Mouse (Mus musculus) myocyte (in vitro differentiated cells): ENCODE results near the gene Amacr. TPM values are rescaled to one million over a fixed set of nuclear protein-coding genes. Genes with fewer than 3 reads are reported as not detected.

Experiments
- H3K27me3 ChIP-seq: one replicate; pipeline ENCODE4 v1.6.1; 2011; ENCODE audit not compliant: control insufficient read depth, insufficient read depth, insufficient read length
- H3K36me3 ChIP-seq: one replicate; pipeline ENCODE4 v1.6.1; 2011; ENCODE audit not compliant: control insufficient read depth, insufficient read depth
- H3K4me2 ChIP-seq: one replicate; pipeline ENCODE4 v1.6.1; 2011; ENCODE audit warnings: low read depth, control low read depth
- H3K4me3 ChIP-seq: one replicate; pipeline ENCODE4 v1.5.1; 2011; ENCODE audit warnings: mild to moderate bottlenecking, control low read depth, moderate library complexity
- H3K79me2 ChIP-seq: one replicate; pipeline ENCODE4 v1.6.1; 2011; ENCODE audit not compliant: control insufficient read depth, insufficient read depth
- H3ac ChIP-seq: one replicate; pipeline ENCODE4 v1.6.1; 2011; ENCODE audit not compliant: control insufficient read depth, insufficient read length
- E2F4 ChIP-seq: IDR thresholded peaks from one replicate; pipeline ENCODE4 v1.6.1; 2011; ENCODE audit warnings: mild to moderate bottlenecking, control low read depth, moderate library complexity; ENCODE audit not compliant: insufficient read depth
- MAX ChIP-seq: IDR thresholded peaks from one replicate; pipeline ENCODE4 v1.6.1; 2011; ENCODE audit warnings: low read depth, mild to moderate bottlenecking, control low read depth
- REST ChIP-seq: IDR thresholded peaks from one replicate; pipeline ENCODE4 v1.6.1; 2011; ENCODE audit warnings: mild to moderate bottlenecking, control low read depth, moderate library complexity; ENCODE audit not compliant: insufficient read depth, insufficient read length
- polyA plus RNA-seq: library from polyadenylated mRNA; unstranded; fragments of >200 nt; fragmentation: generic; extraction: Trizol; gene quantifications from one replicate; pipeline ENCODE4 v1.2.1, GENCODE M21; 2012; ENCODE audit warnings: missing spikeins

The Amacr gene
- polyA plus RNA-seq, 1 experiment, result 61.7 TPM

DNA sequence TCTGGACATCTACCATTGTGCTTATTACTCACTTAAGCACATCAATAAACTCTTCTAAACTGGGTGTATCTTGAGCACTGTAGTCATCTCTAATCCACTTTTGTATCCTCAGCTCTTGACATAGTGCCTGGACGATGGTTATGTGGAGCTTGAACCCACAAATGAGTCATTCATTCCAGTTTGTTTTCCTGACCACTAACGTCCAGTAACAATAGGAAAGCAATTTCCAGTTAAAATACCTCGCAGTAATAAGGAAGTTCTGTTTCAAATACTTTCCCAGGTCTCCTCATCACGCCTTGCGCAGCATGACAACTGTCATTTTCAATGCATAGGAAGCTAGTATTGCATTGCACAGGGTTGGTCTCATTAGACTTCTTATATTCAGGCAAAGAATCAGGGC lies 61.3 kb downstream of the Amacr start:
- Histone ChIP-seq H3K79me2 (no peaks in the 10 kb centered on the region), H3K36me3 (no peaks in the 10 kb centered on the region), H3K27me3 (peaks cover 2% of the 10 kb centered on the region), H3ac (no peak overlapping the region), H3K4me2 (peak overlapping the region; percentile 1), H3K4me3 (no peak overlapping the region)
- TF ChIP-seq E2F4, result no peak
- no peak for TF ChIP-seq MAX
- TF ChIP-seq REST, result no peak

Other genes starting within 250 kb of the Amacr start
- gene C1qtnf3, start 29.4 kb upstream of the Amacr start, polyA plus RNA-seq, result 77.5 TPM
- not detected for gene Slc45a2, start 19.0 kb downstream of the Amacr start, polyA plus RNA-seq
- gene Rxfp3, start 56.2 kb downstream of the Amacr start, polyA plus RNA-seq, result 0.02 TPM
- gene Adamts12, start 83.0 kb downstream of the Amacr start, polyA plus RNA-seq, result 0.55 TPM